2 mouse cellular contexts compared by ENCODE assay signal in genomic region chr10:22278468-22278867, GRCm38 (mm10).
ATAC-seq lines count a peak whose summit lies in the region.

No protein-coding gene starts in this region.

- ATAC-seq in granulocyte monocyte progenitor cell, adult 5-6 weeks (replicated peaks; ENCODE audit: poor library complexity, severe bottlenecking): peak; percentile 68
- peak; percentile 55 for ATAC-seq in megakaryocyte, adult 5-6 weeks (ENCODE audit: poor library complexity, severe bottlenecking)
